Mouse (Mus musculus) thymus, adult 2 months (tissue): Measurements from ENCODE around the gene Farsb.

Experiments used
- CTCF ChIP-seq: fragments of 200-500 bp; IDR thresholded peaks from 2 replicates; pipeline ENCODE4 v1.5.1; 2012; ENCODE audit warnings: mild to moderate bottlenecking, control low read depth, low read length, moderate library complexity, borderline replicate concordance; ENCODE audit not compliant: control insufficient read depth, poor library complexity, insufficient read depth; ENCODE audit errors: extremely low read depth
- POLR2A ChIP-seq: fragments of 200-500 bp; IDR thresholded peaks from 2 replicates; pipeline ENCODE4 v1.6.1; 2012; ENCODE audit warnings: mild to moderate bottlenecking, low read length, control low read depth, moderate library complexity; ENCODE audit not compliant: control insufficient read depth, poor library complexity, insufficient read depth; ENCODE audit errors: extremely low read depth

- TF ChIP-seq CTCF (no peak), POLR2A (no peak)
Measured at GRCm38 (mm10) chr1:78371569-78372236, 117.0 kb downstream of the Farsb start.
